Mouse (Mus musculus) forebrain, postnatal 0 days (tissue): ENCODE data around the gene Gm5148. TPM values are rescaled to one million over a fixed set of nuclear protein-coding genes. Genes with fewer than 3 reads are reported as not detected.
A peak's percentile ranks its signal among the peaks of the same experiment; 100 is the strongest.

Experiments
- ATAC-seq: fragments of 200-750 bp; cut with Nextera tagmentation; 2 replicates; pipeline ENCODE4 v1.8.0; 2017; ENCODE audit warnings: mild to moderate bottlenecking, moderate library complexity
- DNase-seq: peaks from one replicate; pipeline ENCODE4 v3.0.0-alpha.2; 2015
- H3K27ac ChIP-seq: fragments of 300-500 bp; sonication (generic); 2 replicates; pipeline ENCODE4 v1.5.1; 2014; ENCODE audit warnings: low read depth, mild to moderate bottlenecking, antibody characterized with exemption, low read length, moderate library complexity, mixed read lengths
- H3K27me3 ChIP-seq: fragments of 300-500 bp; sonication (generic); 2 replicates; pipeline ENCODE4 v1.6.1; 2014; ENCODE audit warnings: mild to moderate bottlenecking, low read length, mixed read lengths; ENCODE audit not compliant: insufficient read depth
- H3K36me3 ChIP-seq: fragments of 300-500 bp; sonication (generic); 2 replicates; pipeline ENCODE4 v1.6.1; 2014; ENCODE audit warnings: mild to moderate bottlenecking, moderate library complexity; ENCODE audit not compliant: insufficient read depth
- H3K4me1 ChIP-seq: fragments of 300-500 bp; sonication (generic); 2 replicates; pipeline ENCODE4 v1.6.1; 2014; ENCODE audit warnings: antibody characterized with exemption; ENCODE audit not compliant: insufficient read depth
- H3K4me2 ChIP-seq: fragments of 300-500 bp; sonication (generic); 2 replicates; pipeline ENCODE4 v1.6.1; 2014; ENCODE audit warnings: low read depth, mild to moderate bottlenecking, moderate library complexity
- H3K4me3 ChIP-seq: fragments of 300-500 bp; sonication (generic); 2 replicates; pipeline ENCODE4 v1.5.1; 2014; ENCODE audit warnings: low read depth, low read length, mixed read lengths
- H3K9ac ChIP-seq: fragments of 300-500 bp; sonication (generic); 2 replicates; pipeline ENCODE4 v1.6.1; 2014; ENCODE audit warnings: mild to moderate bottlenecking
- H3K9me3 ChIP-seq: fragments of 300-500 bp; sonication (generic); 2 replicates; pipeline ENCODE4 v1.6.1; 2016; ENCODE audit warnings: low read length
- CTCF ChIP-seq: sonication (generic); IDR thresholded peaks from 2 replicates; pipeline ENCODE4 v1.5.1; 2016; ENCODE audit warnings: antibody characterized with exemption, control low read depth, low read depth
- WGBS: fragments of 180-500 bp; shearing (Covaris S2); extraction: QIAGEN DNeasy Blood & Tissue Kit; methylation state at CpG from one replicate; pipeline ENCODE4 v1.1.7; 2014; 5-methylcytosine and 5-hydroxymethylcytosine counted together
- polyA plus RNA-seq: library from polyadenylated mRNA; unstranded; fragments of >200 nt; fragmentation: Nextera tagmentation; extraction: Ambion mirVana; gene quantifications from 2 replicates; pipeline ENCODE4 v1.2.1, GENCODE M21; 2015
- total RNA-seq: library from RNA; depleted of rRNA; stranded (reverse); fragments of >200 nt; gene quantifications from 2 replicates; pipeline ENCODE4 v1.2.3, GENCODE M21; 2014

The Gm5148 gene
- total and polyA plus RNA-seq, 2 experiments from 2014 or later, result 4.9 to 11.9 TPM

- no peak for TF ChIP-seq CTCF
- H3K9ac ChIP-seq, result no peak overlapping the region
- DNase-seq, result no peak
- H3K4me2 ChIP-seq, result no peak overlapping the region
- no peaks in the 10 kb centered on the region for H3K27me3 ChIP-seq
- H3K4me1 ChIP-seq, result no peaks in the 10 kb centered on the region
- WGBS, result 82% methylated on average over 4 of the region's 4 CpGs
- H3K4me3 ChIP-seq, result no peak overlapping the region
- H3K27ac ChIP-seq, result no peak overlapping the region
- H3K36me3 ChIP-seq, result no peaks in the 10 kb centered on the region
- no peak for ATAC-seq
- H3K9me3 ChIP-seq, result no peaks in the 10 kb centered on the region
Observed at GRCm38 (mm10) chr3:37692945-37693344, 31.3 kb downstream of the Gm5148 start.

DNA sequence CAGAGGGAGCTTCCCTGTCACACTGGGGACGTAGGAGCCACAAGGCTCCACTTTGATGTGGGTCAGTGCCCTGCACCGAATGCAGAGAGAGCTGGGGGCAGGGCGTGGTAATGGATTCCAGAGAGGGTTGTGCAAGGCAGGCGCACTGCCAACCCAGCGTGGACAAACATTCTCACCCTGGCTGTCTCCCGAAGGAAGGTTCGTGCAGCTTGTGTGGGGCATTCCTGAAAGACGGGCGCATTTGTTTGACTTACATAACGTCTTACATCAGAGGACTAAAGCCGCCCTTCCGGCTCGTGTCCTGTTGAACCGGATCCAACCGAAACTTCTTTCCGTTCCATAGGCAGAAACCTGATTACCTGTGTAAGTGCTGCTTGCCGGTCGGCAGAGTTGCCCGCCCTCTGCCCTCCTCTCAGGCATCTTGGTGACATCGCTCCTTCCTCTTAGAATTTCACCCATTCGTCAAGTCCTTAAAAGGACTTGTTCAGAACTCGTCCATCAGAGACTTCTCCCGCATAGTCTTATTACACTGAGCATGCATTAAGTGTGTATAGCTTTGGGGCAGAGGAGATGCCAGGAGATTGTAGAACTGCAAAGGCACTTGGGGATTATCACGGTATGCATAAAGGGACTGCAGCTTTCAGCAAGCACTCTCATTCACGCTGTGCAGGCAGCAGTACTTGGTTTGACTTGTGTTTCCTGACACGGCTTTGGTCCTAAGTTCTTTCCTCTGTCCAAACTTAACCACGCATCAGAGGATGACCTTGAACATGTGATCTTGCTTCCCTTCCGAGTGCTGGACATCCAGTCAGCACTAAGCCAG lies 36.9 kb downstream of the Gm5148 start:
- DNase-seq (peak; percentile 39), ATAC-seq (peak; percentile 27; the same call in 1 of the 2 replicates)
- Histone ChIP-seq H3K9ac (peak overlapping the region; percentile 36), H3K4me3 (peak overlapping the region; percentile 29), H3K9me3 (no peaks in the 10 kb centered on the region), H3K36me3 (no peaks in the 10 kb centered on the region), H3K27me3 (no peaks in the 10 kb centered on the region), H3K4me2 (peak overlapping the region; percentile 48), H3K27ac (no peak overlapping the region), H3K4me1 (no peaks in the 10 kb centered on the region)
- TF ChIP-seq CTCF, result no peak
- WGBS, result 30% methylated on average over 28 of the region's 28 CpGs

- DNase-seq (no peak), ATAC-seq (no peak)
- Histone ChIP-seq H3K4me3 (peak overlapping the region; percentile 29), H3K27me3 (no peaks in the 10 kb centered on the region), H3K4me2 (peak overlapping the region; percentile 48), H3K27ac (no peak overlapping the region), H3K36me3 (no peaks in the 10 kb centered on the region), H3K9ac (peak overlapping the region; percentile 36), H3K4me1 (no peaks in the 10 kb centered on the region), H3K9me3 (no peaks in the 10 kb centered on the region)
- no peak for TF ChIP-seq CTCF
- WGBS, result 29% methylated on average over 6 of the region's 6 CpGs
Observed at GRCm38 (mm10) chr3:37686751-37687150, 37.5 kb downstream of the Gm5148 start.

DNA sequence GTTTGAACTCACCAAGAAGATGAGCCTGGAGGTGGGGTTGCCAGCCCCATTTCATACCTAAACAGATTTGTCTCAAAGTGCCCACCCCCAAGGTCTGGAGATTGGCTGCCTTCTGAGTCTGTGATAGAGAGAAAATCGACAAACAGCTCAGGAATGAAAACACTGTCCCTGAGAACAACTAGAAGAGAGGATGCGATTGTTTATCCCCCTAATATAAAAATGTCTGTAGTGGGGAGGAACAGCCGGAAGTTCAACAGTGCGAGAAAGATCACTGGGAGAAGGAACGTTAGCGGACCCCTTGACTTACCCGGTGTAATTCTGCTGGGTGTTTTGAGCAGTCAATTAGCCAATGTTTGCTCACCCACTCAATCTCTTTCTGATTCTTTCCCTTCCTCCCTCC lies 38.1 kb downstream of the Gm5148 start:
- H3K4me2 ChIP-seq, result no peak overlapping the region
- DNase-seq, result no peak
- WGBS, result 53% methylated on average over 7 of the region's 7 CpGs
- no peaks in the 10 kb centered on the region for H3K9me3 ChIP-seq
- no peaks in the 10 kb centered on the region for H3K36me3 ChIP-seq
- no peak for ATAC-seq
- TF ChIP-seq CTCF, result no peak
- no peaks in the 10 kb centered on the region for H3K4me1 ChIP-seq
- H3K9ac ChIP-seq, result no peak overlapping the region
- no peak overlapping the region for H3K27ac ChIP-seq
- H3K4me3 ChIP-seq, result no peak overlapping the region
- H3K27me3 ChIP-seq, result no peaks in the 10 kb centered on the region

DNA sequence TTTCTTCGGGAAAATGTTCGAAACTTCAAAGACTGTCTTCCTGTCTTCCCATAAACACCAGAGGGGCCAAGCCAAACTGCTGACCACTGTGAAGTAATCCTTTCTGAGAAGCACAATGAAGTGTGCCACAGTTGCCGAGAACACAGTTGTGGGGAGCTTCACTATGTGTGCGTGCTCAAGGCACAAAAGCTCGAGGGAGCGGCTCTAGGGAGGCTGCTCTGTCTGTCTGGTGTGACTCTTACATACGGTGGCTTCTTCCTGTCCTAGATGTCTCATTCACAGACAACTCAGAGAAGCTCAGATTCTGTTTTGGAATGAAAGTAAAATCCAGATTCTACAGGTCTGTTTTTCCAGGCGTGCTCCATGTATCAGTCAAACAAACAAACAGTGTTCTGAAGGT lies 48.0 kb downstream of the Gm5148 start:
- 77% methylated on average over 8 of the region's 8 CpGs for WGBS
- DNase-seq, result no peak
- Histone ChIP-seq H3K27ac (no peak overlapping the region), H3K4me3 (no peak overlapping the region), H3K4me2 (no peak overlapping the region), H3K36me3 (no peaks in the 10 kb centered on the region), H3K27me3 (no peaks in the 10 kb centered on the region), H3K4me1 (no peaks in the 10 kb centered on the region), H3K9me3 (no peaks in the 10 kb centered on the region), H3K9ac (no peak overlapping the region)
- no peak for TF ChIP-seq CTCF
- no peak for ATAC-seq

DNA sequence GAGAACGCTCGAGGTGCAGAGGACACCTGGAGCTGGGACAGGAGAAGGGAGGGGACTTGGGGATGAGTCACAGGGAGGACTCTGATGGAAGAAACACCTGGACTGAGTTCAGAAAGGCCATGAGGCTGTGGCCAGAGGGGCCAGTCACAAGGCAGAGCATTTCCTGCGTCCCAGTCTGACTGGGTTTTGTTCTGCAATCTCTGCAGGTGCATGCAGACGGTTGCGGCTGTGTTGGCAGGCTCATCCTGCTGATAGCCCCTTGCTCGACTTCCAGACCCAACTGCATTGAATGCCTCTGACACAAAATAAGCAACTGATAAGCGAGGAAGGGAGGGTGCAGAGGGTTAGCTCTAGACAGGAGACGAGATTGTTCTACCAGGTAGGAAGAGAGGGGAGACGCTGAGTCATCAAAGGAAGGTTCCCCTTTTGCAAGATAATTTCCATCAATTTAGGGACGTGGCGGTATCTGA lies 49.2 kb downstream of the Gm5148 start:
- no peaks in the 10 kb centered on the region for H3K4me1 ChIP-seq
- H3K36me3 ChIP-seq, result no peaks in the 10 kb centered on the region
- ATAC-seq, result no peak
- no peak overlapping the region for H3K4me2 ChIP-seq
- 85% methylated on average over 11 of the region's 11 CpGs for WGBS
- no peak overlapping the region for H3K27ac ChIP-seq
- no peak for TF ChIP-seq CTCF
- no peak for DNase-seq
- no peaks in the 10 kb centered on the region for H3K9me3 ChIP-seq
- no peaks in the 10 kb centered on the region for H3K27me3 ChIP-seq
- no peak overlapping the region for H3K4me3 ChIP-seq
- H3K9ac ChIP-seq, result no peak overlapping the region

DNA sequence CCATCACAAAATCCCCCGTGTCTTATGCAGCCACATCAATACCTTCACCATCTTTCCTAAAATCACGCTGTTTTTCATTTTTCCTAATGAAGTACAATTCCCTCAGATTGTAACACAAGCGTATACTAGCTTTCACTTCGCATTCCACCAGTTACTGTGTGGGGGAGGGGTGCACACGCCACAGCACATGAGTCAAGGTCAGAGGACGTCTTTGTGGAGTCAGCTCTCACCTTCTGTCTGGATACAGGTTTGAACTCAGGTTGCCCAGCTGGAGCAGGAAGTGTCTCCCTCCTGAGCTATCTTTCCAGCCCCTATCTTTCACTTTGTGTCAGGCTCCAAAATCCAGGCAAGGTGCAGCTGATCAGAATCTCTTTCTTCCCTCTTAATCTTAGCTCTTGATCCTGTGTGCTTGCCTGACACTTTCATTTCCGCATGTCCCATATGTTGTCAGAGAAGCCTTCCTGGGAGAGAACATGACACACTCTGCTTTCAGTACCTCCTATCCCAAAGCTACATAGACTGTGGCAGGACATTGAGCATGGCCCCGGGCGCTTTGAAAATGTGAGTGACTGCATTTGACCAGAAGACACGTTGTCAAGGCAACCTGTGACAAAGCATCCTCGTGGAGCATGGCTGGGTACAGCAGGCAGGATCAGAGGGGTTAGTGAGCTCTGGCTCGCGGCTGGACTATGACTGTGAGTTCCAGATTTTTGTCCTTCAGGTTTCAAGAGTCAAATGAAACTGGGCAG lies 50.6 kb downstream of the Gm5148 start:
- ATAC-seq, result peak; percentile 62
- DNase-seq, result no peak
- TF ChIP-seq CTCF, result no peak
- H3K9me3 ChIP-seq, result no peaks in the 10 kb centered on the region
- 47% methylated on average over 13 of the region's 13 CpGs for WGBS
- no peak overlapping the region for H3K9ac ChIP-seq
- no peaks in the 10 kb centered on the region for H3K4me1 ChIP-seq
- H3K4me3 ChIP-seq, result no peak overlapping the region
- no peak overlapping the region for H3K4me2 ChIP-seq
- no peaks in the 10 kb centered on the region for H3K27me3 ChIP-seq
- no peak overlapping the region for H3K27ac ChIP-seq
- no peaks in the 10 kb centered on the region for H3K36me3 ChIP-seq
